Mouse (Mus musculus) urinary bladder, postnatal 25 days (tissue): ENCODE measurements at regions not wholly inside any gene's neighbourhood (a gene's known extent, or its start where the extent isn't known, plus 50 kb on each side); places are given as distances from the start of the nearest gene placed in this dataset.

Experiments used
- DNase-seq: peaks from one replicate; pipeline ENCODE4 v3.0.0; 2022; ENCODE audit warnings: low spot score

- no peak for DNase-seq
Observed at GRCm38 (mm10) chr7:40422125-40422524, 476.0 kb upstream of the Vstm2b start.

DNA sequence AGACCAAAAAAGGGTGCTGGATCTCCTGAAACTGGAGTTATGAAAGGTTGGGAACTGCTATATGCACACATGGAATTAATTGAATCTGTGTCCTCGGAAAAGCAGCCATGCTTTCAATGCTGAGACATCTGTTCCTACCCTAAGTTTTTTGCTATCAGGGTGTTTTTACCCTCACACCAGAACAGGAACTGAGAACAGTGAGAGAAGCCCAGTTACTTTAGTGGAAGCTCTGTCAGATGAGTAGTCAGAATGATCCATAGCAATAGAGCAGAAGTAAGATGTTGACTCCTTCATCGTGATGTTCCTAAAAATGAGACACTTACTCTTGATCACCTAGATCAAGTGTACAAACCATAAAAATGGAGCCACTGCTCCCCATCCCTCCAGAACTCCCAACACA is 468.7 kb upstream of the Vstm2b start:
- DNase-seq: no peak

- no peak for DNase-seq
Observed at GRCm38 (mm10) chr7:40433906-40434305, 464.2 kb upstream of the Vstm2b start.

DNA sequence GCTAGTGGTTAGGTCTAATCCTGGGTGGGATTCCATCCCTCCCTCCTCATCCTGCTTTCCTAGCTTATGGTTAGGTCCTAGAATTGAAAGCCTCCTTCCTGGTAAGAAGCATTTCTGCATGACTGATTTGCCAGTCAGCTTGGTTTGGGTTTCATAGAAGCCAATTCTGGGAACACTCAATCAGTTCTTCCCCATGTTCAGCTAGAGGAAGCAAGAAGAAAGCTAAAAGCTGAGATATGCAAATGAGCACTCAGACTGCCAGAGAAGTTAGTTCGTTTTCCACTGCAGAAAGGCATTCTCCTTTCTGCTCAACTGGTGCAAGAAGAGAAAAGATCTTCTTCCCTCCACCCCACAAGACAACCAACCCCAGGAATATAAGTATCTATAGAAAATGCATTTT is 457.0 kb upstream of the Vstm2b start:
- no peak for DNase-seq

- no peak for DNase-seq
Observed at GRCm38 (mm10) chr7:40441786-40442185, 456.3 kb upstream of the Vstm2b start.

DNA sequence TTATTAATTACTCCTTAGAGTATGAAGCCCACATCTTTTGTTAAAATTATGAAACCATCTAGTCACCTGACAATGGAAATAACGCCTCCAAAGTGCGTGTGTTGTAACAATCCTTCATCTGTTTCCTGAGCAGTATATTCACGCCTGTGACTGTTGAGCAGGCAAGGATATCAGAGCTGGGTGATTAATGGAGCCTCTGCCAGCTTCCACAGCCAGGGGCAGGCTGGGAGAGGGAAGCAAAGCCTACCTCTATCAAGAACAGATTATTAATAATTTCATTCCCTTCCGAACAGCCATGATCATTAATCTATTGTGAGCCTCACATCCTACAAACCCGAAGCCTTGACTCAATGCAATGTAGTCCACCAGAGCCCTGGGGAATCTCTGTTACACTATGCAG is 431.7 kb upstream of the Vstm2b start:
- no peak for DNase-seq

DNA sequence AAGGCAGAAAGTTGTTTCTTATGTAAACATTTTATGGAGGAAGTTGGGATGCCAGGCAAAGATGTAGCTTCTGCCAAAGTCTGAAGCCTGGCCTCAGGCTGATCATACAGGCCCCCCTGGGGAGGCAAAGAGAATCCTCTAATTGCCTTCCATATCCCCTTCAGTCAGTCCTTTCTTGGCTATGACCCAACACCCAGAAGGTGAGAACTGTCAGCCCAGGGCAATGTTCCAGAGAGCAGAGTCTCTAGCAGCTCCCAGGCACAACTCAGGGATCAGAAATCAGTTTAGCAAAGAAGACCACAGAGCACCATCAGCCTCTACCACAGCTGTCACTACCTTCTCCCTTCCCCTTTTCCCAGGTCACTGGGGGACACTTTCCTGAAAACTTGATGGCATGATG is 410.9 kb upstream of the Vstm2b start:
- DNase-seq: no peak

- DNase-seq: no peak
Observed at GRCm38 (mm10) chr7:40522703-40523267, 375.3 kb upstream of the Vstm2b start.

DNA sequence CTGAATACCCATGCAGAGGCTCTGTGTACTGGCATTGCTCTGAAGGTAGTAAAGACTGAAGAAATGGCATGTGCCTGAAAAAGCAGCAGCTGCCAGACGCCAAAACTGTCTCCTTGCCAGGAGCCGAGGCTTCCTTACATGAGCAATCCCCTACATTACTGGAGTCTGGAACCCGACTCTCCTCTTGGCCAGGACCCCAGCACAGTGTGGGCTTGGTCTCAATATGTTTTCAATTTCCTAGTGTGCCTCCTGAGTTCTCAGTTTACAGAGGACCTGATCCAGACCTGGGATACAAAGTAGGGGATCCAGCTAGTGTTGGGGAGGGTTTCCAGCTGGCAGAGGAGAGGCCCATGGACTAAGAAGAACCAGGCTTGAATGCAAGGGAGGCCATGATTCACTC is 361.5 kb upstream of the Vstm2b start:
- no peak for DNase-seq

DNA sequence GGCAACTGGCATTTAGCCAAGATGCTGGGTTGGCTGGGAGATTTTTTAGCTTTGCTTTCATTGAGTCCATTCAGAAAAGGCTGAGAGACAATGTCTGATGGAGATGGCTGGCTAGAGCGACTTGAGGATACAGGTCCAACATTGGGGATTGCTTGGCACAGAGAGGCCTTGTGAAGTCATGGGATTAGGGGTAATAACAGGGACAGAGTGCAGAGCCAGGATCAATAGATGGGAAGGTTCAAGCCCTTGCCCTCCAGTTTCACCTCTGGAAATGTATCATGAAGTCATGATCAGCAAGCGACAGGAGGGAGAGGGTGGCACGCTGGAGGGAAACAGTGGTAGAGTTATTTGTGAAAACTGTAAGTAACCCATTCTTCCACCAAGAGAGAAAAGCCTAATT is 360.5 kb upstream of the Vstm2b start:
- no peak for DNase-seq

- DNase-seq: no peak
Observed at GRCm38 (mm10) chr7:40539789-40540188, 358.3 kb upstream of the Vstm2b start.

GRCm38 (mm10) chr7:40541283-40541682 is 356.8 kb upstream of the Vstm2b start:
- no peak for DNase-seq

DNA sequence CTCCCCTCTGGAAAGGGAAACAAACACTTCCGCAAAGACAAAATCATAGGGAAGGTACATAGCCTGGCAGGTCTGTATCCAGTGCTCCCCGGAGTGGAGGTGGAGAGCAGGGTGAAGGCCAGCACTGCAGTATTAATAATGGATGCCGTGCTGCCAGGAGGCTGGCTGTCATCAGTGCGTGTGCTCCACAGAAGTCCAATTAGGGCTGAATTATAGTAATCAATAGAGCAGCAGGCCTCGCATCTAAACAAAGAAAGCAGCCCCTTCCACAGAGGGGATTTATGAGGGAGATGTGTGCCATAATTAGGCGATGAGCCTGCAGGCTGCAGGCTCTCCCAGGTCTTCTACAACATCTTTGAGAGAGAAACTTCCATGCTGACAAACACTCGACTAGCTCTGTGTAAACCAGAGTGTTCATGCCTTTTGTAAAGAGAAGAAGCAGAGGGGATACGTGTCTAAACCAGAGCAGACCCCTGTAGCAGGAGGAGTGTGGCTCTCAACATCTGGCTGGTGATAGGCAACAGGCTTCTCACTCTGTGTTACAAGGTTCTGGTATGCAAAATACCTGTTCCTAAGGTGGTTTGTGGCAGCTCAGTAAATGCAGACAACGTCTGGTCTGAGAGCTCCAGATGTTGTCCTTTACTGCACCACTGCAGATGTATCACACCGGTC is 334.5 kb upstream of the Vstm2b start:
- no peak for DNase-seq

DNA sequence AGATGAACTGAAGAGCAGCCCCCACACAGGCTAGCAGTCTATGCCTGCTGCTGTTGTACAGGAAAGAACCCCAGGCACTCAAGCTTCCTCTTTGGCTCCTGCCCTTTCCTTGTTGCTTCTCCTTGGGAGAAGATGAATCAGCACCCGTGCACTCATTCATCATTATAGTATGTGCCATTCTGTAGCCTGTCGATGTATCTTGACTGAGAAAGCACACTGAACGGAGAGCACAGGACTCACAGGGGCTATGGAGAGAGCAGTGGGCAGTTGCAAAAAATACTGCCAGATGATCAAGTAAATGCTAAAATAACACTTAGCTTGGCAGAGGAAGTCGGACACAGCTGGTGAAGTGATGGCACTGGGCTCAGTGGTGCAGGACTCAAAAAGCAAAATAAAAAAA is 322.2 kb upstream of the Vstm2b start:
- DNase-seq: no peak

DNA sequence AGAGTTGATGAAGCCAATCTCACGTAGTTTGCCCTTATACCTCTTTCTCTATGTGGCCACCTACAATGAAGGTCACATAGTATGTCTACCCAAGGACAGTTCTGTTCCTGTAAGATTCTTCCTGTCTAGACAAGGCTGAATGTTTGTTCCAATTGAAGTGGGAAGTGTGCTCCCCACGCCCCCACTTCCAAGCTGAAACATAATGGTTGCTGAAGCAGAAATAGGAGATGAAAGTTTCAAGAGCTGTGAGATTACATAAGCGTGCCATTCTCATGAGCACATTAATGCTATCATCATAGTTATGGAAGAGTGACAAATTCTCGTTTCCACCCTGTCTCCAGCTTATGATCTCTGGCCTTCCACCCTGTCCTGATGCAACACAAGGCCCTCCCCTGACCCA is 320.8 kb upstream of the Vstm2b start:
- no peak for DNase-seq

DNA sequence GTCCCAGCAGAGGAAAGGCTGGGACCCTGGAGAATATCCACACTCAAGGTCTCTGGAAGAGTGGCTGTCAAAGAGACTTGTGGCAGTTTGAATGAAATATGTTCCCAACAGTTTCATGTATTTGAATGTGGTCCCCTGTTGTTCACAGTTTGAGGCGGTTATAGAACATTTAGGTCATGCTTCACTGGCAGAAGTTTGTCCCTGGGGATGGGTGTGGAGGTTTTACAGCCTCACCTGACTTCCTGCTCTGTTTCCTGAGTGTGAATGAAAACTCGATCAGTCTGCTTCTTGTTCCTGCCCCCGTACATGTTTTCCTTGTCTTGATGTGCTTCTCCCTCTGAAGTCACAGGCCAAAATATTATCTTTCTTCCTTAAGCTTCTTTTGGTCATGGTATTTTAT is 277.4 kb upstream of the Vstm2b start:
- no peak for DNase-seq

- DNase-seq: no peak
Observed at GRCm38 (mm10) chr7:40622811-40623210, 275.3 kb upstream of the Vstm2b start.

GRCm38 (mm10) chr7:40623286-40623685 is 274.8 kb upstream of the Vstm2b start:
- no peak for DNase-seq

DNA sequence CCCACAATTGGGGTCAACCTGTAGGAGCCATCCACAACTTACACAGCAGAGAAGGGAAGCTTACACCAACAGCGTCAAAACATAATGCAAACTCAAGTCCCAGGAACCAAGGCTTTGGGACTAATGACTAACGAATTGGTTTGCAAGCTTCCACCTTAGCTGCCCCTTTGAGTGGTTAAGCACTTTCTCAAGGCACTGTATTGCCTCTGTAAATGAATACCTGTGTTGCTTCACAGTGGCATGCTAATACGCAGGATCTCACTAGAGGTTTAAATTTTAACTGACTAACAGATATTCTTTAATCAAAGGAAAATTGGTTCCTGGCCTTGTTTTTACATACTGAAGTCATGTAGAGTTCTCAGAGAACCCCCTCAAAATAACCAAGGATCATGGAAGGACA is 261.8 kb upstream of the Vstm2b start:
- no peak for DNase-seq

GRCm38 (mm10) chr7:40654982-40655381 is 243.1 kb upstream of the Vstm2b start:
- DNase-seq: no peak

DNA sequence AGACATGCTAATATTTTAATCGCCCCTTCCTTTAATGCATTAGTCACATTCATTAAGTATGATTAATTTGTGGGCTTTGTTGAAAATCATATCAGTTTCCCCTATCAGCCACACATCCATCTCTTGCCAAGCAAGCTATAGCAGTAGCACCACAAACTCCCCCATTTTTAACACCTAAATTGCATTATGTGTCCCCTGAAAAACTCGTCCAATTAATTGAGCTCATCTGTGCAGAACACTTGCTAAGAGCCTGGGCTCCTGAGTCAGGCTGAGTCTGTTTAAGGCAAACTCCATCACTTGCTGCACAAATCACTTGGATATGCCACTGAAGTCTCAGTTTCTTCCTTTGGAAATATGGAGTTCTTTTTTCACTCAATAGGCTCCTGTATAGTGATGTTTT is 242.7 kb upstream of the Vstm2b start:
- DNase-seq: no peak

DNA sequence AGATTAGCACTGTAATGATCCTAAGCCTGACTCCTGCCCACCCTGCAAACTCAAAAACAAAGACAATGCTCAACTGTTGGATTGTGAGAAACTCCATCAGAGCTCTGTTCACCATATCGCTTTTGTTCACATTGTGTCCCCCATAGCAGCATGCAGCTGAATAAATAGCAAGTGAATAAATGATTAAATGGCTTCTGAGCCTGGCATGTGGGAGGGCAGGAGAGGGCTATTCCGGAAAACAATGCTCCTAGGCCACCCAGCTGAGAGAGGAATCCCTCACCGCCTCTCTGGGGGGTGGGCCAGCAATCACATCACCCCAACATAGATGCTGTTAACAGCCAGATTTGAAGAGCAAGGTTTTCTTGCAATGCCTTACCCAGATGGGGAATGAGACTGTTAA is 238.5 kb upstream of the Vstm2b start:
- DNase-seq: no peak

- no peak for DNase-seq
Observed at GRCm38 (mm10) chr7:40663781-40664180, 234.3 kb upstream of the Vstm2b start.

DNA sequence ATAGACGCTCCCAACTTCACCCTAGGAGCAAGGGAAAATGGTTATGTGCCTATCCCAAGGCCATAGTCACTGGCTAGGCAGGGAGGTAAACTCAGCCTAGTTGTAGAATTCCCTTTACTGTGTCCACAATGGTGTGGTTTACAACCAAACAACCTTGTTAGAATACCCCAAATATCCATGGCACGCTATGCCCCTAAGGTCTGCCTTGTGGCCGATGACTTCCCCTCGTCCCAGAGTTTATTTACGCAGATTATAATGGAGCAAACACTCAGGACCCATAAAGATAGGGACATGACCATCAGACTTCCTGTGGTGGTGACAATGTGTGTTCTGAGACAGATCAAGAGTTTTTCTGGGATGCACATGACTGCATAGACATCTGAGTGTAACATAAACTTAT is 231.5 kb upstream of the Vstm2b start:
- no peak for DNase-seq
